Mouse (Mus musculus) layer of hippocampus, adult 18-20 months (tissue): ENCODE measurements around the gene Anapc7. TPM values are rescaled to one million over a fixed set of nuclear protein-coding genes. Genes with fewer than 3 reads are reported as not detected.

ENCODE experiments used
- DNase-seq, 2 experiments: peaks; one replicate each; pipeline ENCODE4 v3.0.0; 2022; ENCODE audit warnings: low spot score in 2 of 2
- long read RNA-seq: library from polyadenylated mRNA; stranded (forward); transcript quantifications from one replicate; pipeline ENCODE4 v2.0.0, GENCODE M21; 2021
- total RNA-seq, 2 experiments: library from RNA; stranded (reverse); gene quantifications; 2 replicates each; pipeline ENCODE4 v1.2.3; 2021

The Anapc7 gene
- 10 to 100 TPM; 30.6 to 34.9 TPM for total RNA-seq
- long read RNA-seq, transcript Anapc7-201 (11 exons, 2,751 nt): major isoform, 28 of 33 reads
- long read RNA-seq, partial matches to known transcripts: 2 of 33 reads
- long read RNA-seq, other reads (novel, unspliced or antisense): 3 of 33 reads

GRCm38 (mm10) chr5:122421271-122422068 is at the start of gene Anapc7:
Anapc7 (plus strand) TSS chr5:122421693.
- DNase-seq: no peak

GRCm38 (mm10) chr5:122372192-122372769 is 49.2 kb upstream of the Anapc7 start, which contains the start of gene Fam216a:
Fam216a (minus strand) TSS chr5:122372364.
- DNase-seq: peak; percentile 99 to 100

- DNase-seq: no peak
These were observed 48.6 kb upstream of the Anapc7 start for GRCm38 (mm10) chr5:122372878-122373277.

GRCm38 (mm10) chr5:122377101-122377833 is 44.2 kb upstream of the Anapc7 start:
- DNase-seq: no peak

- no peak for DNase-seq
These were observed 43.3 kb upstream of the Anapc7 start for GRCm38 (mm10) chr5:122378171-122378570.

GRCm38 (mm10) chr5:122379374-122380155 is 41.9 kb upstream of the Anapc7 start:
- DNase-seq: peak; percentile 83 to 93

- no peak for DNase-seq
These were observed 31.5 kb upstream of the Anapc7 start for GRCm38 (mm10) chr5:122390006-122390405.

GRCm38 (mm10) chr5:122390671-122391070 is 30.8 kb upstream of the Anapc7 start:
- DNase-seq: no peak

GRCm38 (mm10) chr5:122391178-122391785 is 30.2 kb upstream of the Anapc7 start:
- no peak for DNase-seq

- peak; percentile 89 to 95 for DNase-seq
These were observed 29.7 kb upstream of the Anapc7 start, which contains the start of gene Arpc3 for GRCm38 (mm10) chr5:122391786-122392180. Arpc3 (plus strand) TSS chr5:122391878.

- DNase-seq: peak in 1 of 2 experiments; percentile 39
These were observed 29.1 kb upstream of the Anapc7 start for GRCm38 (mm10) chr5:122392227-122393004.

GRCm38 (mm10) chr5:122393887-122394286 is 27.6 kb upstream of the Anapc7 start:
- peak; percentile 50 to 75 for DNase-seq

GRCm38 (mm10) chr5:122396791-122397190 is 24.7 kb upstream of the Anapc7 start:
- no peak for DNase-seq

GRCm38 (mm10) chr5:122397495-122397894 is 24.0 kb upstream of the Anapc7 start:
- no peak for DNase-seq

GRCm38 (mm10) chr5:122399871-122400270 is 21.6 kb upstream of the Anapc7 start:
- no peak for DNase-seq

- peak; percentile 54 to 78 for DNase-seq
These were observed 20.7 kb upstream of the Anapc7 start for GRCm38 (mm10) chr5:122400628-122401302.

GRCm38 (mm10) chr5:122401303-122401640 is 20.2 kb upstream of the Anapc7 start:
- DNase-seq: peak; percentile 56 to 79

- no peak for DNase-seq
These were observed 19.3 kb upstream of the Anapc7 start for GRCm38 (mm10) chr5:122402160-122402559.

GRCm38 (mm10) chr5:122402772-122403171 is 18.7 kb upstream of the Anapc7 start:
- peak; percentile 58 to 64 for DNase-seq
